Mouse (Mus musculus) limb, embryonic 11.5 days (tissue): ENCODE measurements at regions not wholly inside any gene's neighbourhood (a gene's known extent, or its start where the extent isn't known, plus 50 kb on each side); places are given as distances from the start of the nearest gene placed in this dataset.

Experiments
- ATAC-seq: fragments of 200-750 bp; cut with Nextera tagmentation; 2 replicates; pipeline ENCODE4 v1.8.0; 2017; ENCODE audit warnings: low read depth; ENCODE audit not compliant: insufficient number of reproducible peaks, low FRiP score, low TSS enrichment
- DNase-seq: peaks from one replicate; pipeline ENCODE4 v3.0.0-alpha.2; 2015; ENCODE audit warnings: low spot score
- H3K27ac ChIP-seq: fragments of 300-500 bp; sonication (generic); replicated peaks from 2 replicates; pipeline ENCODE4 v1.5.1; 2014; ENCODE audit warnings: low read depth, mild to moderate bottlenecking, low read length
- H3K27me3 ChIP-seq: fragments of 300-500 bp; sonication (generic); 2 replicates; pipeline ENCODE4 v1.6.1; 2014; ENCODE audit warnings: mild to moderate bottlenecking, low read length, mixed read lengths; ENCODE audit not compliant: control insufficient read depth, insufficient read depth
- H3K36me3 ChIP-seq: fragments of 300-500 bp; sonication (generic); 2 replicates; pipeline ENCODE4 v1.6.1; 2014; ENCODE audit warnings: mild to moderate bottlenecking, low read length, moderate library complexity, mixed read lengths; ENCODE audit not compliant: control insufficient read depth, insufficient read depth
- H3K4me1 ChIP-seq: fragments of 300-500 bp; sonication (generic); 2 replicates; pipeline ENCODE4 v1.6.1; 2014; ENCODE audit warnings: low read length, mixed read lengths; ENCODE audit not compliant: control insufficient read depth, insufficient read depth
- H3K4me2 ChIP-seq: fragments of 300-500 bp; sonication (generic); 2 replicates; pipeline ENCODE4 v1.6.1; 2014; ENCODE audit warnings: low read depth, mild to moderate bottlenecking, moderate library complexity; ENCODE audit not compliant: severe bottlenecking
- H3K4me3 ChIP-seq: fragments of 300-500 bp; sonication (generic); 2 replicates; pipeline ENCODE4 v1.5.1; 2014; ENCODE audit warnings: low read depth, low read length
- H3K9ac ChIP-seq: fragments of 300-500 bp; sonication (generic); 2 replicates; pipeline ENCODE4 v1.6.1; 2014; ENCODE audit warnings: mild to moderate bottlenecking, low read length
- H3K9me3 ChIP-seq: fragments of 300-500 bp; sonication (generic); 2 replicates; pipeline ENCODE4 v1.6.1; 2016; ENCODE audit warnings: low read length; ENCODE audit not compliant: control insufficient read depth
- WGBS: fragments of 180-500 bp; shearing (Covaris S2); extraction: QIAGEN DNeasy Blood & Tissue Kit; methylation state at CpG from one replicate; pipeline ENCODE4 v1.1.7; 2014; 5-methylcytosine and 5-hydroxymethylcytosine counted together

DNA sequence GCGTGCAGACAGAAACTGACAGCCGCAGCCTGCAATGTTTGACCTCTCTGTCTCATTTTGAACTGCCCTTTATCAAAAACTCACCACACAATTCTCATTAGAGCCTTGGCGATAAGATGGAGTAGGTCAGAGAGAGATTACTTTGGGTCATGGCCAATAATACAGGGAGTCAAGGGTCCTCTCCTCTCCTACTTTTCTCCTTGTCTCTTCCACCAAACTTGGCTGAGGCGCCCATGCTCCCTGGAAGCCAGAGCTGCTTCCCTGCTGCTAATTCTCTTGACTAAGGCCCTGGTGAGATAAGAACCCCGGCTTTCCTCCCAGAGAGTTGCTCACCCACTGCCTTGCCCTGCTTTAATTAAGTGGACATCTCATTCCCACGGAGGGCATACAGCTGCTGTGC lies 355.3 kb upstream of the Smim15 start:
- DNase-seq: no peak
- Histone ChIP-seq H3K27me3 (no peaks in the 10 kb centered on the region), H3K36me3 (no peaks in the 10 kb centered on the region), H3K4me3 (no peak overlapping the region), H3K4me1 (no peaks in the 10 kb centered on the region), H3K4me2 (no peak overlapping the region), H3K9me3 (no peaks in the 10 kb centered on the region), H3K27ac (no peak overlapping the region), H3K9ac (no peak overlapping the region)
- 66% methylated on average over 6 of the region's 6 CpGs for WGBS
- no peak for ATAC-seq

DNA sequence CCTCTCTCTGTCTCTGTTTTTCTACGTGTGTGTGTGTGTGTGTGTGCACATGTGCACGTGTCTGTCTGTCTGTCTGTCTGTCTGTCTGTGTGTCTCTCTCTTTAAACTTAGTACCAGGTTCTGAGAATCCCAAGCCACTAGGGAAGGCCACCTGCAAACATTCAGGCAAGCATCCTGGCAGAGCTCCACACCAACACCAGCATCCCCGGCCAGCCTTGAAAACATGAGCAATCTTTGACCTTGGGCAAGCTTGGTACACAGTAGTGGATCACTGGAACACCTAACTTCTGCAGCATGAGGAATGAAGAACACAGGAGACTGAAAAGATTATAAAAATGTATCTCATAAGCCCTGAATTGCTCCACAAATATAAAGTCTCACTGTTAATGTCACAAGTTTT lies 359.0 kb upstream of the Smim15 start:
- Histone ChIP-seq H3K4me2 (no peak overlapping the region), H3K36me3 (no peaks in the 10 kb centered on the region), H3K27ac (no peak overlapping the region), H3K9me3 (no peaks in the 10 kb centered on the region), H3K27me3 (no peaks in the 10 kb centered on the region), H3K4me3 (no peak overlapping the region), H3K9ac (no peak overlapping the region), H3K4me1 (no peaks in the 10 kb centered on the region)
- no peak for DNase-seq
- WGBS: 81% methylated on average over 3 of the region's 3 CpGs
- ATAC-seq: no peak

DNA sequence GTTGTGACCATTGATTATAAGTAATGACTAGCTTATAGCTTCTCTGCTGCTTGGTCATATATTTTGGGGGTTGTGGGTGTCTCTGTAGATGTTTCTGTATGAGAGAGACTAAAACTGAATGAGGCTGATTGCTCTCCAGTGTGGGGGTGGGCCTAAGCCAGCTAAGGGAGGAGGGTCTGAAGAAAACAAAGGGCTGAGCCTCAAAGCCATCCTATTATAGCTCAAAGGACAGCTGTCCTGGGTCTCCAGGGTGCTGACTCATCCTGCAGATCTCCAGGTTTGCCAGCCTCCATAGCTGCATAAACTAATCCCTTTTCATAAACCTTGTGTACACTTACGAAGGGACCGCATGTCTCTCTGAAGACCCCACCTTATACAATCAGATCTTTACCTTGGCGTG lies 360.3 kb upstream of the Smim15 start:
- no peaks in the 10 kb centered on the region for H3K36me3 ChIP-seq
- H3K27me3 ChIP-seq: no peaks in the 10 kb centered on the region
- DNase-seq (no peak), ATAC-seq (no peak)
- no peak overlapping the region for H3K4me3 ChIP-seq
- no peaks in the 10 kb centered on the region for H3K9me3 ChIP-seq
- 0 out of 2 replicates have a peak, but pooled peaks cover 1% of the 10 kb centered on the region for H3K4me1 ChIP-seq
- no peak overlapping the region for H3K27ac ChIP-seq
- no peak overlapping the region for H3K4me2 ChIP-seq
- no peak overlapping the region for H3K9ac ChIP-seq
- 82% methylated on average over 3 of the region's 3 CpGs for WGBS

DNA sequence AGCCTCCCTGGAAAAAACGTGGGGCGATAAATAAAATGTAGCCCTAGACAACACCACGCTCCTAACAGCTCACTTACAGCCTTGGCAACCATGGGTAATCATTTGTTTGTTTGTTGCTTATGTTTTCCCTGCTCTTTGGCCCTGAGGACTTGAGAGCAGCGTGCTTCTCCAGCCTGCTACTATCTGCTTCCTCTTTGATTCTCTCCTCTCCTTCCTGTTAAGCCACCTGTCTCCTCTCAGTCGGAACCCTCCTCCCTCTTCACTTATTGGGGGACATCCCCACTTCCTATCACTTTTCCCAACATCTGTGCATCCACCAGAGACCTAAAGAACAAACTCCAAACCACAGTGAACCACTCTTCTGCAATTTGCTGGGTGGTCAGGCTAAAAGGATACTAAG lies 362.5 kb upstream of the Smim15 start:
- no peak for ATAC-seq
- WGBS: 69% methylated on average over 5 of the region's 5 CpGs
- H3K27ac ChIP-seq: no peak overlapping the region

DNA sequence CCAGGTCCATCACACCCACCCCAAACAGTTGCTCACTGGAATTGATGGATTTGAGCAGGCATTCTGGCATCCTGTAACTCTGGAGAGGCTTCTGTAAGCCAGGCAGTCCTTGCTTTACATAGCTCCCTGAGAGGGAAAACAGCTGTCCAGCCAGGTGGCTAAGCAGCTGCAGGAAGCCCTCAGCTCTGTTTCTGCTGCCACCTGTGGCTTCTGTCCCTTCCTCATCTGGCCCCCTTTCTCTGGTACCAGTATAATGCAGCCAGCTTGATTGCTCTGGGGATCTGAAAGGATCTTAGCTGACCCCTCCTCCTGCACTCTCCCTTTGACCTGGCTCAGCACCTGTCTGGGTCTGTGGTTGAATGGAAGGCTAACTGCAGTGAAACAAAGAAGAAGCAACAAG lies 365.4 kb upstream of the Smim15 start:
- H3K4me2 ChIP-seq: no peak overlapping the region
- H3K4me3 ChIP-seq: no peak overlapping the region
- no peaks in the 10 kb centered on the region for H3K9me3 ChIP-seq
- ATAC-seq (0 out of 2 replicates have a peak, but pooled peaks have one; percentile 35), DNase-seq (peak; percentile 58)
- no peak overlapping the region for H3K27ac ChIP-seq
- peaks cover 12% of the 10 kb centered on the region; the same call in 1 of the 2 replicates for H3K4me1 ChIP-seq
- no peak overlapping the region for H3K9ac ChIP-seq
- H3K27me3 ChIP-seq: no peaks in the 10 kb centered on the region
- no peaks in the 10 kb centered on the region for H3K36me3 ChIP-seq

More for the DNA sequence above, 362.5 kb upstream of the Smim15 start:
- no peak overlapping the region for H3K9ac ChIP-seq
- no peak for DNase-seq
- H3K4me2 ChIP-seq: no peak overlapping the region
- H3K4me1 ChIP-seq: 0 out of 2 replicates have a peak, but pooled peaks cover 2% of the 10 kb centered on the region
- no peaks in the 10 kb centered on the region for H3K27me3 ChIP-seq
- H3K9me3 ChIP-seq: no peaks in the 10 kb centered on the region
- no peak overlapping the region for H3K4me3 ChIP-seq
- H3K36me3 ChIP-seq: no peaks in the 10 kb centered on the region

DNA sequence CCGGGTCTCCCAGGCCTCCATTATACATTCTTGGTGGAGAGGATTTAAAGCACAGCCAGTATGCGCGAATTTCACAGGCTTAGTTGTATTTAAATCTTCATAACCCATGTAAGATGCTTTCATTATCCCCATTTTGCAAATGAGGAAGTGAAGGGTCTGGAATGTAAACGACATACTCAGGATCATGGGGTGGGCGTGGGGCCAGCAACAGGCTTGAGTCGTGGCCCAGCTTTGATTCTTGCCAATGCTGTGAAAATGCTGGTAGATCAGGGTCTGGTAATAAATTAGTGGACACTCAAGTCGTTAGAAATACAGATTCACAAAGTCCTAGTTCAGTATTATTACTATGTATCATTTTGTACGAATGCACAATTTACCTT lies 367.2 kb upstream of the Smim15 start:
- Histone ChIP-seq H3K9me3 (no peaks in the 10 kb centered on the region), H3K4me3 (no peak overlapping the region), H3K4me2 (no peak overlapping the region), H3K27ac (no peak overlapping the region), H3K36me3 (no peaks in the 10 kb centered on the region), H3K27me3 (no peaks in the 10 kb centered on the region), H3K4me1 (peaks cover 12% of the 10 kb centered on the region; the same call in 1 of the 2 replicates), H3K9ac (no peak overlapping the region)
- 61% methylated on average over 8 of the region's 8 CpGs for WGBS
- no peak for ATAC-seq
- DNase-seq: no peak

DNA sequence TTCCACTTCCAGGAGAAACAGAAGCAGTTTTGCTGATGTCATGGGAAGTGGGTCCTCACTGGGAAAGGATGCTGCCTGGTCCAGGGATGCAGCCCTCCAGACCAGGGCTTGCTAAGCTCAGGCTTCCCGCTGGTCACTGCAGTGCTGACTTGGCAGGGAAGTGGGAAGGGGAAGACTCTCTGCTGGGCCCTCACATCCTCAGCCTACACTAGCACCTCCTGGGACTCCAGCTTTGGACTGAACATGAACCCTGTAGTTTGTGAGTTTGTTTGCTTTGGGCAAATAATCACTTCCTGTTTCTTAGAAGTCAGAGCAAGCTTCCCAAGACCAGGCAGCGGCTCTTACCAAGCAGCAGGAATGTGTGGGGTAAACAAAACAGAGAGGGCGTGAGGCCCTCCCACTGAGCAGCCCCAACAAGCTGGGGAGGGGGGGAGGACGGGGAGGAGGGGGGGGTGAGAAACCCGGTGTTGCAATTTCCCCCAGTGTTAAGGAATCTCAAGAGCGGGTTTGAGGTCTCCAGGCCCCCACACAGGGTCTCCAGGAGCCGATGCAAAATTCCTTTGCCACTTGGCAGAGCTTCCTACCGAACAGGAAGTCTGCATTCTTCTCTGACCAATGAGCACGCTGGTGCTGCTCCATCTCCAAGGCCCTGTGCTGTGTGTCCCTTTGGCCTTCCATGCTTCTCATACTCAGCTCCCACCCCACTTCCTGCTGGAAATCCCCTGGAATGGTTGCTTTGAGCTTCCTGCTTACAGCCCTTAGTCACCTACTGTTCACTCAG lies 367.7 kb upstream of the Smim15 start:
- Histone ChIP-seq H3K9me3 (no peaks in the 10 kb centered on the region), H3K4me1 (peaks cover 12% of the 10 kb centered on the region; the same call in 1 of the 2 replicates), H3K27me3 (no peaks in the 10 kb centered on the region), H3K4me2 (no peak overlapping the region), H3K36me3 (no peaks in the 10 kb centered on the region), H3K9ac (no peak overlapping the region), H3K4me3 (no peak overlapping the region), H3K27ac (no peak overlapping the region; the same call in 1 of the 2 replicates)
- 10% methylated on average over 9 of the region's 9 CpGs for WGBS
- peak; percentile 47 for DNase-seq
- ATAC-seq: peak; percentile 59

DNA sequence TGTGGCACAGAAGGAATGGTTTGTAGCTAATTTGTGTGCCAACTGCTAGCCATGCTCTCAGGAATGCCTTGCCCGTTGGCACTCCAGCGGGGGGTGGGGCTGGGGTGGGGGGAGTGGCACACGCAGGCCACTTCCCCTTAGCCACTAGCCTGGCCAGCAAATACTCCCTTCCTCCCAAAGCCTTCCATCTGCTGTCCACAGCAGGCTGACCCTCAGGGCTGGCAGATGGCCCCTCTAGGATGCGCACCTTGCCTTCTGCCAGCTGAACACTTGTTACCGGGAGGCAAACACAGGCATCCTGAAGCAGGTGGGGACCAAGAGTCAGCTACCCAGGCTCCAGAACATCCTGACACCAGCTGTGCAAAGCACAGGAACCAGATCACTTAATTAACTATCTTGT lies 372.1 kb upstream of the Smim15 start:
- no peak overlapping the region for H3K9ac ChIP-seq
- no peaks in the 10 kb centered on the region for H3K36me3 ChIP-seq
- no peak overlapping the region for H3K4me2 ChIP-seq
- no peak overlapping the region for H3K4me3 ChIP-seq
- 93% methylated on average over 5 of the region's 5 CpGs for WGBS
- ATAC-seq (no peak), DNase-seq (no peak)
- no peaks in the 10 kb centered on the region for H3K9me3 ChIP-seq
- H3K4me1 ChIP-seq: peaks cover 9% of the 10 kb centered on the region; the same call in 1 of the 2 replicates
- no peaks in the 10 kb centered on the region for H3K27me3 ChIP-seq
- H3K27ac ChIP-seq: no peak overlapping the region

DNA sequence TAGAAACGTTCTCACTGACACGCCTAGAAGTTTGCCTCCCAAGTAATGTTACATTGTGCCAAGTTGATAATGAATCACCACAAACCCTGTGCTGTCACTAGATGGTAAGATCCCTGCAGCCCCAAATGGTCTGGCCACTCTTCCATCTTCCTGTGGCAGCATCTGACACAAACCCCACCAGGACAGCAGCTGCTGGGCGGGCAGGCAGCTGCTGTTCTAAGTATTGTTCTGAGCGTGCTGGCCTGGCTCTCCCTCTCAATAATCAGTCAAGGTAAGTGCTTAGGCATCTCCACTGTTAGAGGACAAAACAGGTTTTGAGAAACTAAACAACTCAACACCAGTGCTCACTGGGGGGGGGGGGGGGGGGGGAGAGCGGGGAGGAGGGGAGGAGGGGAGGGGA lies 375.7 kb upstream of the Smim15 start:
- H3K36me3 ChIP-seq: no peaks in the 10 kb centered on the region
- WGBS: 44% methylated on average over 4 of the region's 5 CpGs
- H3K4me1 ChIP-seq: no peaks in the 10 kb centered on the region
- H3K27me3 ChIP-seq: no peaks in the 10 kb centered on the region
- no peak overlapping the region for H3K27ac ChIP-seq
- ATAC-seq (no peak), DNase-seq (no peak)
- H3K4me3 ChIP-seq: no peak overlapping the region
- no peak overlapping the region for H3K9ac ChIP-seq
- H3K9me3 ChIP-seq: no peaks in the 10 kb centered on the region
- no peak overlapping the region for H3K4me2 ChIP-seq
